Mouse (Mus musculus) forebrain, embryonic 13.5 days (tissue): ENCODE measurements at regions not wholly inside any gene's neighbourhood (a gene's known extent, or its start where the extent isn't known, plus 50 kb on each side); places are given as distances from the start of the nearest gene placed in this dataset.
A peak's percentile ranks its signal among the peaks of the same experiment; 100 is the strongest.

Source experiments
- ATAC-seq: fragments of 200-750 bp; cut with Nextera tagmentation; 2 replicates; pipeline ENCODE4 v1.8.0; 2017
- H3K27ac ChIP-seq: fragments of 300-500 bp; sonication (generic); 2 replicates; pipeline ENCODE4 v1.5.1; 2015; ENCODE audit warnings: inconsistent platforms, mild to moderate bottlenecking, moderate library complexity
- H3K27me3 ChIP-seq: fragments of 300-500 bp; sonication (generic); 2 replicates; pipeline ENCODE4 v1.6.1; 2015; ENCODE audit warnings: mild to moderate bottlenecking, inconsistent platforms
- H3K36me3 ChIP-seq: fragments of 300-500 bp; sonication (generic); 2 replicates; pipeline ENCODE4 v1.6.1; 2015; ENCODE audit warnings: mild to moderate bottlenecking, inconsistent platforms; ENCODE audit not compliant: poor library complexity, severe bottlenecking
- H3K4me1 ChIP-seq: fragments of 300-500 bp; sonication (generic); 2 replicates; pipeline ENCODE4 v1.6.1; 2015; ENCODE audit warnings: inconsistent platforms
- H3K4me2 ChIP-seq: fragments of 300-500 bp; sonication (generic); 2 replicates; pipeline ENCODE4 v1.6.1; 2015; ENCODE audit warnings: inconsistent platforms, mild to moderate bottlenecking, moderate library complexity
- H3K4me3 ChIP-seq: fragments of 300-500 bp; sonication (generic); 2 replicates; pipeline ENCODE4 v1.5.1; 2015; ENCODE audit warnings: mild to moderate bottlenecking, inconsistent platforms
- H3K9ac ChIP-seq: fragments of 300-500 bp; sonication (generic); 2 replicates; pipeline ENCODE4 v1.6.1; 2015; ENCODE audit warnings: mild to moderate bottlenecking, inconsistent platforms
- H3K9me3 ChIP-seq: fragments of 300-500 bp; sonication (generic); replicated peaks from 2 replicates; pipeline ENCODE4 v1.6.1; 2016; ENCODE audit warnings: inconsistent platforms
- WGBS: fragments of 180-500 bp; shearing (Covaris S2); methylation state at CpG from one replicate; pipeline ENCODE4 v1.1.7; 2015; 5-methylcytosine and 5-hydroxymethylcytosine counted together

DNA sequence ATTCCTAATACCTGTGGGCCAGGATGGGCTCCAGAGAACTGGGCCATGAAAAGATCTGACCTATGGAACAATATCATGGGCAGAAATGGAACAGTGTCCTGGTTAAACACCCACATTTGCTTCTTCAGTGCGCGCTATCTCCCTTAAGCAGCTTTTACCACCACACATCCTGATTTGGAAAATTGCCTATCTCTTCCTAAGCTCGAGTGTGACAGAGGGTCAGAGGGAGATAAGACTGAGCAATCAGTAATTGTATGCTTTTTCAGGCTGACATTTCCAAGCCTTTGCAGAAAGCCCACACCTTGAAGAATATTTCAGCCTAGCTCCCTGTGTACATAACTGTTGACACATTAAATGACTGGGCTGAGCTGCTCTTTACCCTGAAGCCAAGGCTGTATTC lies 93.5 kb upstream of the Atxn1 start:
- ATAC-seq, result no peak
- H3K4me3 ChIP-seq, result no peak overlapping the region
- 92% methylated on average over 3 of the region's 3 CpGs for WGBS
- H3K4me1 ChIP-seq, result peaks cover 6% of the 10 kb centered on the region
- H3K9ac ChIP-seq, result no peak overlapping the region
- no peaks in the 10 kb centered on the region for H3K36me3 ChIP-seq
- H3K9me3 ChIP-seq, result no peaks in the 10 kb centered on the region
- no peak overlapping the region for H3K27ac ChIP-seq
- H3K4me2 ChIP-seq, result no peak overlapping the region
- no peaks in the 10 kb centered on the region for H3K27me3 ChIP-seq

DNA sequence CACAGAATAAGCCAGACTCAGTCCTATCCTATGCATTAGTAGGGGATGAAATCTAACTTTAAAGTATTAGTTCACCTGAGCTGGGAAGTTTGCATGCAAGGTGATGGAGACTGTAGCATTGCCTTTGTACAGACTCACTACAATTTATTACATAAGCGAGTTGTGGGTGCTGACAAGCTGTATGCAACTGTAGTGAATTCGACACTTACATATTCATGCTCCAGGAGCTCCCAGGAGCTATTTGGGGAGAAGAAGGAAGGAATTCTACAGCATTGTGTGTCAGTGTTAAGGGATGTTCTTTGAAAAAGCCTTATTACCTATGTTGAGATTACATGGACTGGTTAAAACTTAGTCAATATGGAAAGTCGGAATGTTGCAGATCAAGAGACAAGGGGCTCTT lies 90.6 kb upstream of the Atxn1 start:
- no peaks in the 10 kb centered on the region for H3K27me3 ChIP-seq
- H3K9ac ChIP-seq, result no peak overlapping the region
- no peak overlapping the region for H3K4me3 ChIP-seq
- no peaks in the 10 kb centered on the region for H3K9me3 ChIP-seq
- ATAC-seq, result no peak
- peaks cover 5% of the 10 kb centered on the region for H3K4me1 ChIP-seq
- WGBS, result 89% methylated on average over 3 of the region's 3 CpGs
- H3K36me3 ChIP-seq, result no peaks in the 10 kb centered on the region
- no peak overlapping the region for H3K27ac ChIP-seq
- H3K4me2 ChIP-seq, result no peak overlapping the region

DNA sequence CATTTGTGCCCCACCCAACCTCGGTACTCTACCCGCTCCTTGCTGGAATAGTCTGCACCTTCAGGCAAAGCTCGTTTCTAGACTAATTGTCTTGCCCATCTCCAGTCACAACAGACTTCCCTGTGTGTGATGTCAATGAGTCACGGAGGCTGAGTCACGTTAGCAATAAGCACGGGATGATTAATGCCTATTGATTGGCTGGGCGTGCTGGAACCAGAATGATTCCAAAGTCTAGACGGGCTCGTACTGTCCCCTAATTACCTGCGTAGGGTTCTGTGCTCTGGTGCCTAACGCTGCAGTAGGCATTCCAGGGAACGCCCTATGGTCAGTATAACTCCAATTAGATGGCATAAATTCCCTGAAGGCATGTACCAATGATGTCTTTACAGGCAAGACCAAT lies 78.8 kb upstream of the Atxn1 start:
- no peaks in the 10 kb centered on the region for H3K9me3 ChIP-seq
- ATAC-seq, result no peak
- 70% methylated on average over 12 of the region's 12 CpGs for WGBS
- H3K4me1 ChIP-seq, result peaks cover 49% of the 10 kb centered on the region
- no peak overlapping the region for H3K27ac ChIP-seq
- no peak overlapping the region for H3K4me2 ChIP-seq
- no peak overlapping the region for H3K9ac ChIP-seq
- no peaks in the 10 kb centered on the region for H3K27me3 ChIP-seq
- H3K4me3 ChIP-seq, result no peak overlapping the region
- H3K36me3 ChIP-seq, result no peaks in the 10 kb centered on the region

DNA sequence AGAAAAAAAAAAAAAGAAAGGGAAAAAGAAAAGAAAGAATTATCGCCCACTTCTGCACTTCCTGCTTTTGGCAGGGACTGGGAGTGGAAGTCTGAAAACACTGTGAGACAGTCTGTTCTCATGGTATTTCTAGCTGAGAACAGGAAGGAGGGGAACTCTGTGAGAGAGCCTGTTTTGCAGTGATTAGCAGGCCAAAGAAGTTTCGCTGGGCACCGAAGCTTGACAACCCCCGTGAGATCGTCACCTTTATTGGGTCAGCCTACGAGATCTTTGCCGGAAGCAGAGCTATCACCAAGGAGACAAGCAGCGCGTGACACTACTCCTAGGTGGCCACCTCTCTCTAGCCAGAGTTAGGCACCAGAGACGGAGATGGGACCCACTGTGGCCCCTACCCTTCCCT lies 78.2 kb upstream of the Atxn1 start:
- Histone ChIP-seq H3K9ac (no peak overlapping the region), H3K4me3 (no peak overlapping the region), H3K9me3 (no peaks in the 10 kb centered on the region), H3K36me3 (no peaks in the 10 kb centered on the region), H3K27me3 (no peaks in the 10 kb centered on the region), H3K4me2 (no peak overlapping the region), H3K27ac (no peak overlapping the region), H3K4me1 (peaks cover 53% of the 10 kb centered on the region)
- 70% methylated on average over 10 of the region's 10 CpGs for WGBS
- ATAC-seq, result no peak

DNA sequence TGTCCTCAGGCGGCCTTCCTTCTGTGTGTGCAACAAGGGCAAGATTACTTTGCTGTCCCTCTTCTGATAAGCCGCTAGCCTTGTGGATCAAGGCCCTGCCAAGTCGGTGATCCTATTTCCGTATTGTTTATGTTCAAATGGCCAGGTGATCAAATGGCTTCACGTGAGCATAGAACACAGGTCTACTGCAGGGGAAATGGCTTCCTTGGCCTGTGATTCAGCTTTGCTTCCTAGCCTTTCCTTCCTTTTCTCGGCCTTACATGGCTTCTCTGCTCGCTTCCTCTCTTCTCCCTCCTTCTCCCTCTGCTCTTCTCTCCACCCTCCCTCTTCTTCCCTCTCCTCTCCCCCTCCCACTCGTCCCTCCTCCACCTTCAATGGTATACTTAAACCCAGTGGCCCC lies 77.4 kb upstream of the Atxn1 start:
- no peak overlapping the region for H3K4me2 ChIP-seq
- no peaks in the 10 kb centered on the region for H3K9me3 ChIP-seq
- H3K36me3 ChIP-seq, result no peaks in the 10 kb centered on the region
- H3K4me1 ChIP-seq, result peaks cover 53% of the 10 kb centered on the region
- no peak for ATAC-seq
- H3K27ac ChIP-seq, result peak overlapping the region; percentile 37
- WGBS, result 79% methylated on average over 8 of the region's 8 CpGs
- H3K27me3 ChIP-seq, result no peaks in the 10 kb centered on the region
- no peak overlapping the region for H3K4me3 ChIP-seq
- no peak overlapping the region; the same call in 1 of the 2 replicates for H3K9ac ChIP-seq

- Histone ChIP-seq H3K4me2 (no peak overlapping the region), H3K27me3 (no peaks in the 10 kb centered on the region), H3K4me3 (no peak overlapping the region), H3K36me3 (no peaks in the 10 kb centered on the region), H3K27ac (peak overlapping the region; percentile 54), H3K4me1 (peaks cover 53% of the 10 kb centered on the region), H3K9ac (no peak overlapping the region), H3K9me3 (no peaks in the 10 kb centered on the region)
- ATAC-seq, result peak; percentile 36
- 25% methylated on average over 4 of the region's 4 CpGs for WGBS
Measured at GRCm38 (mm10) chr13:46041475-46041874, 76.7 kb upstream of the Atxn1 start.

DNA sequence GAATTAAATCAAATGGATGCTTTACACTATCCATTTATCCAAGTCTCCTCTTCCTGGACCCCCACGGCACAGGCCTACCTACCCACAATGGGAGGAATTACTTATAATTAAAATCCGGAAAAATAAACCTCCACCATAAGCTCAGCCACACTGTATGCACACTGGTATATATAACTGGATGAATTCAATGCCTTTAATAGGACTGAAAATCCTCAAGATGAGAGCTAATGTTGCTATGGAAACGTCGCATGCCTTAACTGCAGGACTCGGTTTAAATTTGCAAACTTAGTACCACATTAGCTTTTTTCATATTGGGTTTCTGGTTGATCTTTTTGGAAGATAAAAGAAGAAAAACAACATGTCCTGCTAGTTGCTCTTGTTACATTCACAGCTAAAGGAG lies 75.3 kb upstream of the Atxn1 start:
- Histone ChIP-seq H3K4me1 (peaks cover 53% of the 10 kb centered on the region), H3K4me3 (no peak overlapping the region), H3K36me3 (no peaks in the 10 kb centered on the region), H3K9ac (no peak overlapping the region), H3K27me3 (no peaks in the 10 kb centered on the region), H3K4me2 (no peak overlapping the region), H3K27ac (peak overlapping the region; percentile 83; the same call in 1 of the 2 replicates), H3K9me3 (no peaks in the 10 kb centered on the region)
- WGBS, result 40% methylated on average over 5 of the region's 5 CpGs
- ATAC-seq, result no peak

DNA sequence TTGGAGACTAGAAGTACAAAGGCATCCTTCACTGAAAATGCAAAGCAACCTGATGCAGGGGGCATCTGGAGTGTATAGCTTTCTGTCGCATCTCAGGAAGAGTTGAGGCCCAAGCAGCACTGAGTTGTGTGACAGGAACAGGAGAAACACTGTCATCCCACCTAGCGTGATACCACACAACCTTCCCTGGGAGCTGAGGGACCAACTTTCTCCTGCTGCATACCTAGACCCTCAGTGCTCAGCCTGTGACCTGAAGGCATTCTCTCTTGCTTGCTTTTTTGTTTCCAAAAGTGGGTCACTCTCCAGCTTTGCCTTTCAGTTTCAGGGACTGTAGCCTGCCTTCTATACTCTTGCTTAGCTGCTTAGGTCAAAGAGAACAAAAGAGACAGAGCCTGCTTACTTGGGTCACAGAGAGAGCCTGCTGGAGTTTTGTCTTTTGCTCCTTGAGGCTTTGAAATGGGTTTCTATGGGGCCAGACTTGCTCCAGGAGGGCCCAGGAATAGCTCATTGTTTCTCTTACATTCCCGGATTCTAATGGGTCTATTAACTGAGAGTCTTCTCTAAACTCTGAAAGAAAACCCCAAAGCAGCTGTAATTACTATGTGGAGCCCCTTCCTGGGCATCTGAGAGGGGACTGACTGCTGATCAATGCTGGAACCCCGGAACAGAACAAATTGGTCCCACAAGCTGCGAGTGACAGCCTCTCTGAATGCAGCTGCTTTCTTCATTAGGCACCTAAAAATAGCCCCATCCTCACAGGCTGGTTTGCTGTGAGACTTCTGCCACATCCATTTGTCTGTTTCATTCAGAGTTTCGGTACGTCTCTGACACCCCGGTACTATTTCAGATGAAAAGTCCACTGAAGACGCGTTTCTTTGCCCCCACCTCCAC lies 73.9 kb upstream of the Atxn1 start:
- WGBS, result 3% methylated on average over 10 of the region's 10 CpGs
- peaks cover 53% of the 10 kb centered on the region for H3K4me1 ChIP-seq
- H3K9ac ChIP-seq, result 0 out of 2 replicates have a peak overlapping the region, but pooled peaks have one; percentile 28
- ATAC-seq, result peak; percentile 46
- H3K27me3 ChIP-seq, result no peaks in the 10 kb centered on the region
- peak overlapping the region; percentile 17; the same call in 1 of the 2 replicates for H3K4me2 ChIP-seq
- H3K27ac ChIP-seq, result peak overlapping the region; percentile 83
- no peaks in the 10 kb centered on the region for H3K9me3 ChIP-seq
- H3K4me3 ChIP-seq, result no peak overlapping the region
- H3K36me3 ChIP-seq, result no peaks in the 10 kb centered on the region

DNA sequence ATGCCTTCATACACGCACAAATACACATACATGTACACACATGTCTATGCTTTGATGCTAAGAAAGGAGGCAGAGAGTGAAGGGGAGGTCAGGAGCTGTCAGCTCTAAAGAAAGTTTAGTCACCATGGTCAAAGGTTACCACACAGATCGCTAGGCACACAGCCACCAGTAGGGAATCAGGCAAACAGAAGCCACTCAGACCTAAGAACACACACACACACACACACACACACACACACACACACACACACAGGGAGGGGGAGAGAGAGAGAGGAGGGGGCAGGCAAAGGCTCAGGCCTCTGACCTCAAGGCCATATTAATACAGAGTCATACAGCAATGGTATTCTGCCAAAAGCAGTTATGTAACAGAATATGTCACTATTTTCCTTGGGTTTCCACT lies 67.5 kb upstream of the Atxn1 start:
- no peaks in the 10 kb centered on the region for H3K9me3 ChIP-seq
- H3K9ac ChIP-seq, result no peak overlapping the region
- H3K36me3 ChIP-seq, result no peaks in the 10 kb centered on the region
- H3K4me1 ChIP-seq, result 0 out of 2 replicates have a peak, but pooled peaks cover 3% of the 10 kb centered on the region
- H3K27ac ChIP-seq, result no peak overlapping the region
- no peaks in the 10 kb centered on the region for H3K27me3 ChIP-seq
- no peak overlapping the region for H3K4me3 ChIP-seq
- WGBS, result 78% methylated on average over 2 of the region's 2 CpGs
- ATAC-seq, result no peak
- H3K4me2 ChIP-seq, result no peak overlapping the region

DNA sequence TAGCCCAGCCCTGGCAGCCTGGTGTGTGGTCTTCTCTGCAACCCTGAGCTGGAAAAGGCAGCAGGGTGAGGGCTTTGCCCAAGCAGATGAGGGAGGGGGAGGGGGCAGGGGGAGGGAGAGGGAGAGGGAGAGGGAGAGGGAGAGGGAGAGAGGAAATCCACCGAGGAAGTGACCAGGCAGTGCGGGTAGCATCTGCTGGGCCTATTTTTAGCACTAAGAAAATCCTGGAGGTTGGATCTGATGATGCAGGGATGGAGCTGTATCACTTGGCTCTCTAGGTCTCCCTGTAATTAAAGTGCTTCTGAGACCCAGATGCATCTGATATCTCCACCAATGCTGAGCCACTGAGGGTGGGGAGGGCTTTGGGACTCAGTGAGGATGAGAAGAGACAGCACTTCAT lies 61.2 kb upstream of the Atxn1 start:
- H3K4me3 ChIP-seq, result no peak overlapping the region
- H3K4me2 ChIP-seq, result no peak overlapping the region
- peaks cover 29% of the 10 kb centered on the region for H3K4me1 ChIP-seq
- no peaks in the 10 kb centered on the region for H3K36me3 ChIP-seq
- no peaks in the 10 kb centered on the region for H3K27me3 ChIP-seq
- no peak for ATAC-seq
- no peak overlapping the region for H3K27ac ChIP-seq
- no peak overlapping the region for H3K9ac ChIP-seq
- no peaks in the 10 kb centered on the region for H3K9me3 ChIP-seq
- 14% methylated on average over 2 of the region's 2 CpGs for WGBS

GRCm38 (mm10) chr13:46023630-46024041 lies 58.8 kb upstream of the Atxn1 start:
- Histone ChIP-seq H3K4me1 (peaks cover 40% of the 10 kb centered on the region), H3K9me3 (no peaks in the 10 kb centered on the region), H3K36me3 (no peaks in the 10 kb centered on the region), H3K9ac (no peak overlapping the region), H3K4me3 (no peak overlapping the region), H3K27me3 (no peaks in the 10 kb centered on the region), H3K27ac (peak overlapping the region; percentile 31; the same call in 1 of the 2 replicates), H3K4me2 (no peak overlapping the region)
- 52% methylated on average over 5 of the region's 5 CpGs for WGBS
- ATAC-seq, result 0 out of 2 replicates have a peak, but pooled peaks have one; percentile 41

DNA sequence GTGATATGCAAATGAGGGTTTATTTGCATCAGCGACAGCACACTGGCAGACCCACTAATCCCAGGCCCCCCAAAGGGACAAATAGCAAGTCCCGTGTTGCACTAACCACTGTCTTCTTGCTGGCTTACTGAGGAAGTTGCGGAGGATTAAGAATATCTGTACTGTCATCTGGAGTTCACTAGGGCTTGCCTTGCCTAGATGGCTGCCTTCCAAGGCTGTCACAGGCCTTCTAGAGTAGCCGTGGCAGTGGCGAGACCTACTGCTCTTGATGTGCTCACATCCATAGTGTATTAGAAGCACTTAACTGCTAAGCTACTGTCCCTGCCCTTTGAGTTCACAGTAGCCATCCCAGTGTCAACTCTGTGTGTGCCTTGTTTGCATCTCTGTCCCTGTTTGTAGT lies 58.4 kb upstream of the Atxn1 start:
- no peaks in the 10 kb centered on the region for H3K9me3 ChIP-seq
- H3K4me2 ChIP-seq, result no peak overlapping the region
- no peaks in the 10 kb centered on the region for H3K27me3 ChIP-seq
- 0 out of 2 replicates have a peak, but pooled peaks have one; percentile 23 for ATAC-seq
- H3K27ac ChIP-seq, result peak overlapping the region; percentile 31; the same call in 1 of the 2 replicates
- no peaks in the 10 kb centered on the region for H3K36me3 ChIP-seq
- H3K4me3 ChIP-seq, result no peak overlapping the region
- H3K9ac ChIP-seq, result no peak overlapping the region
- peaks cover 40% of the 10 kb centered on the region for H3K4me1 ChIP-seq
- 25% methylated on average over 5 of the region's 5 CpGs for WGBS
